Mouse (Mus musculus) small intestine, adult 2 months (tissue): ENCODE results near the gene Babam1. TPM values are rescaled to one million over a fixed set of nuclear protein-coding genes. Genes with fewer than 3 reads are reported as not detected.
A peak's percentile ranks its signal among the peaks of the same experiment; 100 is the strongest.

Experiments
- H3K27ac ChIP-seq: fragments of 200-500 bp; 2 replicates; pipeline ENCODE4 v1.5.1; 2012; ENCODE audit warnings: low read depth, low read length, control low read depth, inconsistent platforms; ENCODE audit not compliant: insufficient read depth
- H3K27me3 ChIP-seq: fragments of 200-500 bp; 2 replicates; pipeline ENCODE4 v1.6.1; 2012; ENCODE audit warnings: mild to moderate bottlenecking, moderate library complexity, low read length, inconsistent platforms; ENCODE audit not compliant: control insufficient read depth, insufficient read depth
- H3K36me3 ChIP-seq: fragments of 200-500 bp; 2 replicates; pipeline ENCODE4 v1.6.1; 2012; ENCODE audit warnings: mild to moderate bottlenecking, low read length, control low read depth, inconsistent platforms; ENCODE audit not compliant: control insufficient read depth, insufficient read depth
- H3K4me1 ChIP-seq: fragments of 200-500 bp; 2 replicates; pipeline ENCODE4 v1.6.1; 2012; ENCODE audit warnings: low read length, inconsistent platforms, mixed read lengths; ENCODE audit not compliant: control insufficient read depth, insufficient read depth, insufficient read length
- H3K4me3 ChIP-seq: fragments of 200-500 bp; 2 replicates; pipeline ENCODE4 v1.5.1; 2012; ENCODE audit warnings: low read depth, mild to moderate bottlenecking, control low read depth, inconsistent platforms, low read length, moderate library complexity
- CTCF ChIP-seq: fragments of 200-500 bp; IDR thresholded peaks from 2 replicates; pipeline ENCODE4 v1.5.1; 2012; ENCODE audit warnings: low read depth, mild to moderate bottlenecking, control low read depth, inconsistent platforms, low read length, moderate library complexity, mixed read lengths; ENCODE audit not compliant: insufficient replicate concordance, insufficient read length; ENCODE audit errors: extremely low read depth
- POLR2A ChIP-seq: fragments of 200-500 bp; IDR thresholded peaks from 2 replicates; pipeline ENCODE4 v1.6.1; 2012; ENCODE audit warnings: low read depth, mild to moderate bottlenecking, control low read depth, inconsistent platforms, low read length, moderate library complexity
- WGBS: fragments of 180-500 bp; shearing (Covaris S2); methylation state at CpG from one replicate; pipeline ENCODE4 v1.1.7; 2018; 5-methylcytosine and 5-hydroxymethylcytosine counted together
- polyA plus RNA-seq: library from polyadenylated mRNA; depleted of rRNA; stranded (reverse); fragments of >200 nt; gene quantifications from 2 replicates; pipeline ENCODE4 v1.2.3, GENCODE M21; 2012

Babam1 gene
- polyA plus RNA-seq, 1 experiment = 119 TPM

GRCm38 (mm10) chr8:71383396-71383795, 13.3 kb upstream of the Babam1 start:
- TF ChIP-seq CTCF = no peak
- TF ChIP-seq POLR2A = no peak
- no peaks in the 10 kb centered on the region for H3K27me3 ChIP-seq
- peaks cover 27% of the 10 kb centered on the region for H3K4me1 ChIP-seq
- no peaks in the 10 kb centered on the region for H3K36me3 ChIP-seq
- peak overlapping the region; percentile 95 for H3K27ac ChIP-seq
- H3K4me3 ChIP-seq = no peak overlapping the region
- 31% methylated on average over 12 of the region's 12 CpGs for WGBS

- 21% methylated on average over 3 of the region's 3 CpGs for WGBS
- H3K27ac ChIP-seq = peak overlapping the region; percentile 95
- TF ChIP-seq POLR2A (no peak; the same call in 1 of the 2 replicates), CTCF (no peak)
- no peak overlapping the region for H3K4me3 ChIP-seq
- no peaks in the 10 kb centered on the region for H3K36me3 ChIP-seq
- peaks cover 27% of the 10 kb centered on the region for H3K4me1 ChIP-seq
- no peaks in the 10 kb centered on the region for H3K27me3 ChIP-seq
Measured at GRCm38 (mm10) chr8:71383860-71384259, 12.8 kb upstream of the Babam1 start.

- Histone ChIP-seq H3K36me3 (no peaks in the 10 kb centered on the region), H3K4me1 (peaks cover 17% of the 10 kb centered on the region), H3K27ac (no peak overlapping the region), H3K27me3 (no peaks in the 10 kb centered on the region), H3K4me3 (no peak overlapping the region)
- WGBS = 80% methylated on average over 12 of the region's 12 CpGs
- TF ChIP-seq POLR2A (no peak), CTCF (peak; percentile 44; the same call in 1 of the 2 replicates)
Measured at GRCm38 (mm10) chr8:71385212-71385835, 11.3 kb upstream of the Babam1 start.

- H3K27me3 ChIP-seq = no peaks in the 10 kb centered on the region
- 12% methylated on average over 1 of the region's 1 CpGs for WGBS
- H3K4me1 ChIP-seq = peaks cover 11% of the 10 kb centered on the region
- H3K4me3 ChIP-seq = no peak overlapping the region
- no peak overlapping the region for H3K27ac ChIP-seq
- TF ChIP-seq CTCF (no peak), POLR2A (no peak)
- no peaks in the 10 kb centered on the region for H3K36me3 ChIP-seq
Measured at GRCm38 (mm10) chr8:71388267-71388666, 8.4 kb upstream of the Babam1 start.

GRCm38 (mm10) chr8:71391696-71392095, 5.0 kb upstream of the Babam1 start:
- TF ChIP-seq CTCF (no peak), POLR2A (no peak)

GRCm38 (mm10) chr8:71392391-71392790, 4.3 kb upstream of the Babam1 start:
- H3K27ac ChIP-seq = 0 out of 2 replicates have a peak overlapping the region, but pooled peaks have one; percentile 16
- H3K4me1 ChIP-seq = 0 out of 2 replicates have a peak, but pooled peaks cover 7% of the 10 kb centered on the region
- WGBS = 86% methylated on average over 5 of the region's 5 CpGs

More at GRCm38 (mm10) chr8:71391696-71392095, 5.0 kb upstream of the Babam1 start:
- no peaks in the 10 kb centered on the region for H3K36me3 ChIP-seq
- no peak overlapping the region for H3K4me3 ChIP-seq
- no peaks in the 10 kb centered on the region for H3K27me3 ChIP-seq
- 0 out of 2 replicates have a peak, but pooled peaks cover 7% of the 10 kb centered on the region for H3K4me1 ChIP-seq
- WGBS = 88% methylated on average over 2 of the region's 2 CpGs
- peak overlapping the region; percentile 18; the same call in 1 of the 2 replicates for H3K27ac ChIP-seq

GRCm38 (mm10) chr8:71392871-71393270, 3.8 kb upstream of the Babam1 start:
- TF ChIP-seq CTCF = no peak
- TF ChIP-seq POLR2A = no peak
- peaks cover 10% of the 10 kb centered on the region; the same call in 1 of the 2 replicates for H3K4me1 ChIP-seq
- H3K27me3 ChIP-seq = no peaks in the 10 kb centered on the region
- H3K27ac ChIP-seq = no peak overlapping the region
- WGBS = 23% methylated on average over 3 of the region's 3 CpGs
- H3K4me3 ChIP-seq = no peak overlapping the region
- no peaks in the 10 kb centered on the region for H3K36me3 ChIP-seq

More at GRCm38 (mm10) chr8:71392391-71392790, 4.3 kb upstream of the Babam1 start:
- no peak overlapping the region for H3K4me3 ChIP-seq
- TF ChIP-seq CTCF (no peak), POLR2A (no peak)
- no peaks in the 10 kb centered on the region for H3K36me3 ChIP-seq
- H3K27me3 ChIP-seq = no peaks in the 10 kb centered on the region
